9 mouse cellular contexts compared by ENCODE assay signal in genomic region chr14:104610378-104610777, GRCm38 (mm10).
DNase-seq lines count a peak whose midpoint lies in the region; ATAC-seq and TF ChIP-seq lines count a peak whose summit lies in the region.
"Had no signal": no experiment of that assay in that cellular context is flagged by ENCODE, and none has a peak within 500 bp of the region (broad histone marks: within the 10 kb centered on the region; RNA-seq: fewer than 3 reads in every experiment).

No protein-coding gene starts in this region.

- peak overlapping the region; percentile 68 for H3K27ac ChIP-seq in heart, adult 2 months
- no peak overlapping the region for H3K27ac ChIP-seq in heart, embryonic 11.5 days (ENCODE audit: low read depth, low read length)
- no peak overlapping the region for H3K27ac ChIP-seq in lung, postnatal 0 days (ENCODE audit: low read length)
- H3K27ac ChIP-seq in midbrain, embryonic 15.5 days = no peak overlapping the region

- no peak for ATAC-seq in heart, embryonic 11.5 days (replicated peaks; ENCODE audit: insufficient number of reproducible peaks, low FRiP score, low TSS enrichment)
- no peak for ATAC-seq in lung, postnatal 0 days
- no peak for ATAC-seq in midbrain, embryonic 15.5 days (replicated peaks)
- ATAC-seq in monocyte, adult 5-6 weeks (replicated peaks; ENCODE audit: insufficient number of reproducible peaks, low FRiP score, low TSS enrichment, poor library complexity, severe bottlenecking) = no peak

- TF ChIP-seq POLR2A in heart, adult 2 months (IDR thresholded peaks at IDR 0.05; ENCODE audit: insufficient read depth, low read depth, low read length) = no peak

- no peak overlapping the region for H3K9ac ChIP-seq in heart, adult 2 months (ENCODE audit: low read depth, low read length)
- H3K9ac ChIP-seq in heart, embryonic 11.5 days (ENCODE audit: low read depth, low read length) = no peak overlapping the region
- H3K9ac ChIP-seq in lung, postnatal 0 days (replicated peaks; ENCODE audit: low read depth) = no peak overlapping the region
- H3K9ac ChIP-seq in midbrain, embryonic 15.5 days = no peak overlapping the region

- H3K4me1 ChIP-seq in heart, adult 2 months (ENCODE audit: control insufficient read depth, insufficient read depth, low read length) = no peaks in the 10 kb centered on the region
- no peaks in the 10 kb centered on the region for H3K4me1 ChIP-seq in heart, embryonic 11.5 days (ENCODE audit: control insufficient read depth, insufficient read depth, low read length)
- H3K4me1 ChIP-seq in lung, postnatal 0 days (ENCODE audit: insufficient read depth, low read depth, low read length) = no peaks in the 10 kb centered on the region
- no peaks in the 10 kb centered on the region for H3K4me1 ChIP-seq in midbrain, embryonic 15.5 days

- peak; percentile 67 for TF ChIP-seq CTCF in heart, adult 2 months (IDR thresholded peaks at IDR 0.05)
- peak; percentile 35 for TF ChIP-seq CTCF in lung, postnatal 0 days (IDR thresholded peaks at IDR 0.05)

- H3K36me3 ChIP-seq in heart, adult 2 months (ENCODE audit: control insufficient read depth, insufficient read depth, low read length) = no peaks in the 10 kb centered on the region
- no peaks in the 10 kb centered on the region for H3K36me3 ChIP-seq in heart, embryonic 11.5 days (ENCODE audit: control insufficient read depth, insufficient read depth, low read length)
- no peaks in the 10 kb centered on the region for H3K36me3 ChIP-seq in lung, postnatal 0 days (ENCODE audit: insufficient read depth, low read length)
- H3K36me3 ChIP-seq in midbrain, embryonic 15.5 days (replicated peaks) = no peaks in the 10 kb centered on the region

- 60% methylated on average over 4 of the region's 4 CpGs for WGBS in heart, adult 2 months
- 77% methylated on average over 4 of the region's 4 CpGs for WGBS in heart, embryonic 11.5 days (ENCODE audit: insufficient replicate concordance)
- WGBS in lung, postnatal 0 days = 76% methylated on average over 4 of the region's 4 CpGs
- 78% methylated on average over 4 of the region's 4 CpGs for WGBS in midbrain, embryonic 15.5 days

- intact Hi-C loops in heart, adult 2 months (cut with DNase I) = loop anchor here (5.0 kb wide), 1 partner anchor 202 kb away; no protein-coding TSS in a partner anchor
- intact Hi-C loops in left cerebral cortex, postnatal 4 days (cut with DNase I) = no loop called here

- no peak overlapping the region for H3K4me2 ChIP-seq in heart, embryonic 11.5 days
- no peak overlapping the region for H3K4me2 ChIP-seq in lung, postnatal 0 days (replicated peaks; ENCODE audit: low read depth, low read length)
- no peak overlapping the region for H3K4me2 ChIP-seq in midbrain, embryonic 15.5 days

- no peak for TF ChIP-seq EP300 in heart, adult 2 months (IDR thresholded peaks at IDR 0.05; ENCODE audit: insufficient read depth, low read depth, low read length)
- no peak for TF ChIP-seq EP300 in lung, postnatal 0 days (IDR thresholded peaks at IDR 0.05)

- H3K9me3 ChIP-seq in heart, embryonic 11.5 days (replicated peaks; ENCODE audit: control insufficient read depth, low read length) = no peaks in the 10 kb centered on the region
- H3K9me3 ChIP-seq in lung, postnatal 0 days (ENCODE audit: low read length) = no peaks in the 10 kb centered on the region
- no peaks in the 10 kb centered on the region for H3K9me3 ChIP-seq in midbrain, embryonic 15.5 days

- DNase-seq in heart, adult 2 months = peak; percentile 32 to 34
- DNase-seq in lung, postnatal 0 days (ENCODE audit: low spot score) = no peak
- no peak for DNase-seq in lung, postnatal 25 days (ENCODE audit: low spot score)
- peak; percentile 38 for DNase-seq in adrenal gland, postnatal 10 days
- DNase-seq in left cerebral cortex, postnatal 4 days = peak; percentile 30

- no peak overlapping the region for H3K4me3 ChIP-seq in heart, adult 2 months
- H3K4me3 ChIP-seq in heart, embryonic 11.5 days (ENCODE audit: low read depth, low read length) = no peak overlapping the region
- no peak overlapping the region for H3K4me3 ChIP-seq in lung, postnatal 0 days (ENCODE audit: low read depth, low read length)
- H3K4me3 ChIP-seq in midbrain, embryonic 15.5 days = no peak overlapping the region
- H3K4me3 ChIP-seq: myocyte had no signal

- no peaks in the 10 kb centered on the region for H3K79me2 ChIP-seq in heart, adult 2 months (replicated peaks; ENCODE audit: control insufficient read depth, insufficient read depth, low read length)

- H3K27me3 ChIP-seq in heart, adult 2 months (ENCODE audit: control insufficient read depth, insufficient read depth, low read length) = no peaks in the 10 kb centered on the region
- no peaks in the 10 kb centered on the region for H3K27me3 ChIP-seq in heart, embryonic 11.5 days (ENCODE audit: control insufficient read depth, insufficient read depth, low read length)
- H3K27me3 ChIP-seq in lung, postnatal 0 days (replicated peaks; ENCODE audit: insufficient read depth, low read length) = no peaks in the 10 kb centered on the region
- H3K27me3 ChIP-seq in midbrain, embryonic 15.5 days (replicated peaks) = no peaks in the 10 kb centered on the region

Comparison
In these comparisons a context has a peak if more than half of its experiments do, and no peak if none do; other contexts are left out.
1. DNase-seq: peak in heart, adult 2 months (2 of 2), adrenal gland, postnatal 10 days (single experiment) and left cerebral cortex, postnatal 4 days (single experiment); none in lung, postnatal 0 days (single experiment) and lung, postnatal 25 days (single experiment).